Mouse (Mus musculus) kidney, embryonic 15.5 days (tissue): Measurements from ENCODE around the gene Aim2. TPM values are rescaled to one million over a fixed set of nuclear protein-coding genes. Genes with fewer than 3 reads are reported as not detected.

Experiments
- ATAC-seq: fragments of 200-750 bp; cut with Nextera tagmentation; replicated peaks from 2 replicates; pipeline ENCODE4 v1.8.0; 2017; ENCODE audit warnings: moderate TSS enrichment; ENCODE audit not compliant: low FRiP score
- H3K27ac ChIP-seq: fragments of 300-500 bp; sonication (generic); 2 replicates; pipeline ENCODE4 v1.5.1; 2015; ENCODE audit warnings: mild to moderate bottlenecking, inconsistent platforms
- H3K27me3 ChIP-seq: fragments of 300-500 bp; sonication (generic); 2 replicates; pipeline ENCODE4 v1.6.1; 2015; ENCODE audit warnings: inconsistent platforms
- H3K36me3 ChIP-seq: fragments of 300-500 bp; sonication (generic); 2 replicates; pipeline ENCODE4 v1.6.1; 2015; ENCODE audit warnings: inconsistent platforms
- H3K4me1 ChIP-seq: fragments of 300-500 bp; sonication (generic); 2 replicates; pipeline ENCODE4 v1.6.1; 2015; ENCODE audit warnings: inconsistent platforms
- H3K4me2 ChIP-seq: fragments of 300-500 bp; sonication (generic); 2 replicates; pipeline ENCODE4 v1.6.1; 2015; ENCODE audit warnings: moderate library complexity, mild to moderate bottlenecking, inconsistent platforms
- H3K4me3 ChIP-seq: fragments of 300-500 bp; sonication (generic); replicated peaks from 2 replicates; pipeline ENCODE4 v1.5.1; 2015; ENCODE audit warnings: mild to moderate bottlenecking, inconsistent platforms
- H3K9ac ChIP-seq: fragments of 300-500 bp; sonication (generic); 2 replicates; pipeline ENCODE4 v1.6.1; 2015; ENCODE audit warnings: mild to moderate bottlenecking, inconsistent platforms
- H3K9me3 ChIP-seq: fragments of 300-500 bp; sonication (generic); replicated peaks from 2 replicates; pipeline ENCODE4 v1.6.1; 2016; ENCODE audit warnings: inconsistent platforms
- WGBS: fragments of 180-500 bp; shearing (Covaris S2); methylation state at CpG from one replicate; pipeline ENCODE4 v1.1.7; 2015; ENCODE audit warnings: mixed read lengths; 5-methylcytosine and 5-hydroxymethylcytosine counted together
- polyA plus RNA-seq: library from polyadenylated mRNA; unstranded; fragments of >200 nt; fragmentation: Nextera tagmentation; extraction: Ambion mirVana; gene quantifications from 2 replicates; pipeline ENCODE4 v1.2.1, GENCODE M21; 2015

Gene Aim2
- polyA plus RNA-seq, 1 experiment from 2014 or later, result 2.9 TPM

GRCm38 (mm10) chr1:173370456-173370855, 19.8 kb downstream of the Aim2 start:
- Histone ChIP-seq H3K36me3 (no peaks in the 10 kb centered on the region), H3K9ac (no peak overlapping the region), H3K4me2 (no peak overlapping the region), H3K9me3 (no peaks in the 10 kb centered on the region), H3K4me3 (no peak overlapping the region), H3K4me1 (peaks cover 20% of the 10 kb centered on the region), H3K27ac (no peak overlapping the region), H3K27me3 (peaks cover 52% of the 10 kb centered on the region)
- 62% methylated on average over 6 of the region's 6 CpGs for WGBS
- ATAC-seq, result no peak

- peaks cover 14% of the 10 kb centered on the region for H3K4me1 ChIP-seq
- H3K27ac ChIP-seq, result no peak overlapping the region
- H3K36me3 ChIP-seq, result no peaks in the 10 kb centered on the region
- no peak overlapping the region for H3K4me2 ChIP-seq
- 83% methylated on average over 6 of the region's 6 CpGs for WGBS
- no peak overlapping the region for H3K4me3 ChIP-seq
- no peak overlapping the region for H3K9ac ChIP-seq
- no peak for ATAC-seq
- peaks cover 41% of the 10 kb centered on the region for H3K27me3 ChIP-seq
- H3K9me3 ChIP-seq, result no peaks in the 10 kb centered on the region
These were observed 20.9 kb downstream of the Aim2 start for GRCm38 (mm10) chr1:173371586-173371985.

GRCm38 (mm10) chr1:173374020-173374419, 23.3 kb downstream of the Aim2 start:
- H3K9ac ChIP-seq, result no peak overlapping the region
- ATAC-seq, result no peak
- 81% methylated on average over 7 of the region's 7 CpGs for WGBS
- H3K27me3 ChIP-seq, result peaks cover 17% of the 10 kb centered on the region
- H3K4me1 ChIP-seq, result no peaks in the 10 kb centered on the region
- H3K27ac ChIP-seq, result no peak overlapping the region
- no peak overlapping the region for H3K4me3 ChIP-seq
- H3K9me3 ChIP-seq, result no peaks in the 10 kb centered on the region
- no peak overlapping the region for H3K4me2 ChIP-seq
- H3K36me3 ChIP-seq, result no peaks in the 10 kb centered on the region

- no peak overlapping the region for H3K4me2 ChIP-seq
- no peaks in the 10 kb centered on the region for H3K4me1 ChIP-seq
- no peak overlapping the region for H3K9ac ChIP-seq
- H3K27ac ChIP-seq, result no peak overlapping the region
- no peaks in the 10 kb centered on the region for H3K27me3 ChIP-seq
- 0 out of 2 replicates have a peak, but pooled peaks have one; percentile 49 for ATAC-seq
- H3K36me3 ChIP-seq, result no peaks in the 10 kb centered on the region
- no peak overlapping the region for H3K4me3 ChIP-seq
- WGBS, result 32% methylated on average over 13 of the region's 13 CpGs
- no peaks in the 10 kb centered on the region for H3K9me3 ChIP-seq
These were observed 26.9 kb downstream of the Aim2 start for GRCm38 (mm10) chr1:173377380-173378112.

GRCm38 (mm10) chr1:173381436-173381835, 30.8 kb downstream of the Aim2 start:
- Histone ChIP-seq H3K36me3 (no peaks in the 10 kb centered on the region), H3K27me3 (no peaks in the 10 kb centered on the region), H3K9ac (no peak overlapping the region), H3K27ac (no peak overlapping the region), H3K4me3 (no peak overlapping the region), H3K4me1 (no peaks in the 10 kb centered on the region), H3K4me2 (no peak overlapping the region), H3K9me3 (no peaks in the 10 kb centered on the region)
- ATAC-seq, result no peak
- 91% methylated on average over 6 of the region's 6 CpGs for WGBS

- no peaks in the 10 kb centered on the region for H3K36me3 ChIP-seq
- H3K27me3 ChIP-seq, result 0 out of 2 replicates have a peak, but pooled peaks cover 11% of the 10 kb centered on the region
- H3K9me3 ChIP-seq, result no peaks in the 10 kb centered on the region
- no peak overlapping the region for H3K9ac ChIP-seq
- H3K27ac ChIP-seq, result no peak overlapping the region
- 0 out of 2 replicates have a peak, but pooled peaks cover 5% of the 10 kb centered on the region for H3K4me1 ChIP-seq
- H3K4me3 ChIP-seq, result peak overlapping the region; percentile 14; the same call in 1 of the 2 replicates
- WGBS, result 22% methylated on average over 3 of the region's 3 CpGs
- no peak for ATAC-seq
- peak overlapping the region; percentile 32 for H3K4me2 ChIP-seq
These were observed 38.8 kb downstream of the Aim2 start for GRCm38 (mm10) chr1:173389431-173389830.

GRCm38 (mm10) chr1:173389901-173390401, 39.3 kb downstream of the Aim2 start:
- peak; percentile 33; the same call in 1 of the 2 replicates for ATAC-seq
- H3K27ac ChIP-seq, result no peak overlapping the region
- H3K9ac ChIP-seq, result no peak overlapping the region
- no peaks in the 10 kb centered on the region for H3K36me3 ChIP-seq
- H3K9me3 ChIP-seq, result no peaks in the 10 kb centered on the region
- 0 out of 2 replicates have a peak, but pooled peaks cover 11% of the 10 kb centered on the region for H3K27me3 ChIP-seq
- 4% methylated on average over 13 of the region's 13 CpGs for WGBS
- peak overlapping the region; percentile 14; the same call in 1 of the 2 replicates for H3K4me3 ChIP-seq
- peak overlapping the region; percentile 32 for H3K4me2 ChIP-seq
- 0 out of 2 replicates have a peak, but pooled peaks cover 5% of the 10 kb centered on the region for H3K4me1 ChIP-seq

- Histone ChIP-seq H3K9ac (no peak overlapping the region), H3K9me3 (no peaks in the 10 kb centered on the region), H3K27ac (no peak overlapping the region), H3K4me3 (no peak overlapping the region), H3K4me2 (no peak overlapping the region), H3K36me3 (no peaks in the 10 kb centered on the region), H3K4me1 (0 out of 2 replicates have a peak, but pooled peaks cover 5% of the 10 kb centered on the region), H3K27me3 (0 out of 2 replicates have a peak, but pooled peaks cover 11% of the 10 kb centered on the region)
- no peak for ATAC-seq
- WGBS, result 80% methylated on average over 6 of the region's 6 CpGs
These were observed 41.1 kb downstream of the Aim2 start for GRCm38 (mm10) chr1:173391754-173392153.

GRCm38 (mm10) chr1:173398323-173398970, 47.8 kb downstream of the Aim2 start:
- ATAC-seq, result 0 out of 2 replicates have a peak, but pooled peaks have one; percentile 43

GRCm38 (mm10) chr1:173404696-173405309, 54.1 kb downstream of the Aim2 start:
- Histone ChIP-seq H3K27me3 (no peaks in the 10 kb centered on the region), H3K27ac (no peak overlapping the region), H3K4me2 (no peak overlapping the region), H3K9me3 (no peaks in the 10 kb centered on the region), H3K4me3 (no peak overlapping the region), H3K9ac (no peak overlapping the region), H3K36me3 (no peaks in the 10 kb centered on the region), H3K4me1 (peaks cover 8% of the 10 kb centered on the region; the same call in 1 of the 2 replicates)
- 36% methylated on average over 5 of the region's 5 CpGs for WGBS
- ATAC-seq, result peak; percentile 85

More at GRCm38 (mm10) chr1:173398323-173398970, 47.8 kb downstream of the Aim2 start:
- Histone ChIP-seq H3K36me3 (no peaks in the 10 kb centered on the region), H3K9me3 (no peaks in the 10 kb centered on the region), H3K9ac (no peak overlapping the region), H3K4me1 (no peaks in the 10 kb centered on the region), H3K4me3 (no peak overlapping the region), H3K27me3 (no peaks in the 10 kb centered on the region), H3K4me2 (no peak overlapping the region), H3K27ac (no peak overlapping the region)
- 34% methylated on average over 3 of the region's 3 CpGs for WGBS

- Histone ChIP-seq H3K9ac (no peak overlapping the region), H3K4me2 (no peak overlapping the region), H3K4me3 (no peak overlapping the region), H3K9me3 (no peaks in the 10 kb centered on the region), H3K4me1 (peaks cover 8% of the 10 kb centered on the region; the same call in 1 of the 2 replicates), H3K36me3 (no peaks in the 10 kb centered on the region), H3K27ac (no peak overlapping the region), H3K27me3 (no peaks in the 10 kb centered on the region)
- ATAC-seq, result no peak
These were observed 58.4 kb downstream of the Aim2 start for GRCm38 (mm10) chr1:173409066-173409465.

GRCm38 (mm10) chr1:173411863-173412262, 61.2 kb downstream of the Aim2 start:
- H3K4me3 ChIP-seq, result no peak overlapping the region
- no peaks in the 10 kb centered on the region for H3K4me1 ChIP-seq
- no peak for ATAC-seq
- no peak overlapping the region for H3K9ac ChIP-seq
- H3K4me2 ChIP-seq, result no peak overlapping the region
- no peaks in the 10 kb centered on the region for H3K9me3 ChIP-seq
- H3K27ac ChIP-seq, result no peak overlapping the region
- no peaks in the 10 kb centered on the region for H3K27me3 ChIP-seq
- H3K36me3 ChIP-seq, result no peaks in the 10 kb centered on the region
- WGBS, result 90% methylated on average over 4 of the region's 4 CpGs
